11 mouse cellular contexts compared by ENCODE assay signal in the genomic region with DNA sequence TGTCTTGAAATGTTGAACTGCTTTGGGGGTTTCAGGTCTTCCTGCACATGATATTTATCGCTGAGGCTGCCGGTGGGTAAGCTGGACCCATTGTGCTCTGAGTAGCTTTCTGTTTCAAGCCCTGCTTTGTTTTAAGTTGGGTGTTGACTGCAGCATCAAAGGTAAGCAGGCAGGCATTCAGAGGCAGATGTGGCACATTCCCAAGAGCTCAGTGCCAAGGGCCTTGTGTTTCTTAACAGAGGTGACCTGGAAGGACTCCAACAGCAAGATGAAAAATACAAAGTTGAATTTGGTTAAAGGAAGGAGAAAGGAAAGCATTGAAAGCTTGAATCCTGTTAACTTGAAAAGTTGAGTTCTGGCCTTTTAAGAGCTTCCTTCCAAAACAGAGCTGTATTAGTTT.
DNase-seq lines count a peak whose midpoint lies in the region; ATAC-seq and TF ChIP-seq lines count a peak whose summit lies in the region.
"Had no signal": no experiment of that assay in that cellular context is flagged by ENCODE, and none has a peak within 500 bp of the region (broad histone marks: within the 10 kb centered on the region; RNA-seq: fewer than 3 reads in every experiment).

No protein-coding gene starts in this region.

- TF ChIP-seq CTCF in kidney, adult 2 months (conservative IDR thresholded peaks at IDR 0.05; ENCODE audit: insufficient read depth, insufficient read length, low read depth, low read length), result no peak
- TF ChIP-seq CTCF in ES-Bruce4 (IDR thresholded peaks at IDR 0.05; ENCODE audit: low read depth, low read length), result no peak

- peak; percentile 65 for DNase-seq in kidney, adult 2 months
- DNase-seq in ZHBTc4 (ENCODE audit: low read depth, low spot score), result peak; percentile 6
- peak; percentile 34 to 46 for DNase-seq in kidney, postnatal 25 days
- no peak for DNase-seq in cerebellum, postnatal 25 days

- H3K9me3 ChIP-seq in kidney, embryonic 14.5 days (ENCODE audit: control insufficient read depth, low read length), result no peaks in the 10 kb centered on the region
- peaks cover 13% of the 10 kb centered on the region for H3K9me3 ChIP-seq in ES-Bruce4 (replicated peaks; ENCODE audit: control insufficient read depth, insufficient read depth, low read length, poor library complexity, severe bottlenecking)
- no peaks in the 10 kb centered on the region for H3K9me3 ChIP-seq in intestine, embryonic 15.5 days
- H3K9me3 ChIP-seq: megakaryocyte, embryonic 14.5 days; neural tube, embryonic 12.5 days had no signal

- H3K27me3 ChIP-seq in kidney, adult 2 months (replicated peaks; ENCODE audit: control insufficient read depth, insufficient read depth, low read length), result no peaks in the 10 kb centered on the region
- H3K27me3 ChIP-seq in kidney, embryonic 14.5 days (ENCODE audit: control insufficient read depth, insufficient read depth, low read length), result no peaks in the 10 kb centered on the region
- no peaks in the 10 kb centered on the region for H3K27me3 ChIP-seq in ES-Bruce4 (ENCODE audit: control insufficient read depth, insufficient read depth, low read length, poor library complexity, severe bottlenecking)
- no peaks in the 10 kb centered on the region for H3K27me3 ChIP-seq in intestine, embryonic 15.5 days (replicated peaks)
- H3K27me3 ChIP-seq: megakaryocyte, embryonic 14.5 days; neural tube, embryonic 12.5 days had no signal

- no peak overlapping the region for H3K9ac ChIP-seq in kidney, embryonic 14.5 days (ENCODE audit: low read depth, low read length)
- H3K9ac ChIP-seq in ES-Bruce4 (ENCODE audit: low read depth, poor library complexity, severe bottlenecking), result no peak overlapping the region
- H3K9ac ChIP-seq in intestine, embryonic 15.5 days, result no peak overlapping the region
- H3K9ac ChIP-seq: neural tube, embryonic 12.5 days had no signal

- 57% methylated on average over 2 of the region's 2 CpGs for WGBS in kidney, adult 2 months
- 75% methylated on average over 2 of the region's 2 CpGs for WGBS in kidney, embryonic 14.5 days
- WGBS in intestine, embryonic 15.5 days, result 46% methylated on average over 2 of the region's 2 CpGs

- no peak overlapping the region for H3K4me3 ChIP-seq in kidney, adult 2 months (ENCODE audit: insufficient read depth, low read depth, low read length)
- H3K4me3 ChIP-seq in kidney, embryonic 14.5 days (ENCODE audit: low read length), result no peak overlapping the region
- no peak overlapping the region for H3K4me3 ChIP-seq in ES-Bruce4 (ENCODE audit: low read depth, low read length)
- no peak overlapping the region for H3K4me3 ChIP-seq in intestine, embryonic 15.5 days (replicated peaks)
- H3K4me3 ChIP-seq: megakaryocyte, embryonic 14.5 days; neural tube, embryonic 12.5 days had no signal

- H3K27ac ChIP-seq in kidney, adult 2 months (ENCODE audit: insufficient read depth, low read depth, low read length), result no peak overlapping the region
- H3K27ac ChIP-seq in kidney, embryonic 14.5 days (ENCODE audit: low read depth, low read length), result no peak overlapping the region
- no peak overlapping the region for H3K27ac ChIP-seq in ES-Bruce4 (ENCODE audit: insufficient read depth, low read length)
- H3K27ac ChIP-seq in intestine, embryonic 15.5 days, result no peak overlapping the region
- H3K27ac ChIP-seq: kidney, postnatal 0 days; neural tube, embryonic 12.5 days had no signal

- ATAC-seq in kidney, embryonic 14.5 days (ENCODE audit: low FRiP score, low TSS enrichment), result no peak
- ATAC-seq in intestine, embryonic 15.5 days, result no peak

- H3K4me1 ChIP-seq in kidney, adult 2 months (ENCODE audit: control insufficient read depth, insufficient read depth, low read length), result no peaks in the 10 kb centered on the region
- no peaks in the 10 kb centered on the region for H3K4me1 ChIP-seq in kidney, embryonic 14.5 days (ENCODE audit: control insufficient read depth, insufficient read depth, low read length)
- no peaks in the 10 kb centered on the region for H3K4me1 ChIP-seq in ES-Bruce4 (ENCODE audit: control insufficient read depth, insufficient read depth, low read length)
- H3K4me1 ChIP-seq in intestine, embryonic 15.5 days (replicated peaks), result no peaks in the 10 kb centered on the region
- H3K4me1 ChIP-seq: megakaryocyte, embryonic 14.5 days; neural tube, embryonic 12.5 days had no signal

- H3K4me2 ChIP-seq in kidney, embryonic 14.5 days (replicated peaks; ENCODE audit: low read depth, low read length), result no peak overlapping the region
- no peak overlapping the region for H3K4me2 ChIP-seq in intestine, embryonic 15.5 days (replicated peaks)
- H3K4me2 ChIP-seq: neural tube, embryonic 12.5 days had no signal

- TF ChIP-seq EP300 in ES-Bruce4 (IDR thresholded peaks at IDR 0.05; ENCODE audit: insufficient read depth, low read depth, low read length), result peak; percentile 41; the same call in 1 of the 2 replicates

- no peaks in the 10 kb centered on the region for H3K36me3 ChIP-seq in kidney, adult 2 months (ENCODE audit: control insufficient read depth, insufficient read depth, low read length)
- H3K36me3 ChIP-seq in kidney, embryonic 14.5 days (ENCODE audit: control insufficient read depth, insufficient read depth, low read length), result no peaks in the 10 kb centered on the region
- no peaks in the 10 kb centered on the region for H3K36me3 ChIP-seq in ES-Bruce4 (ENCODE audit: control insufficient read depth, insufficient read depth, low read length, poor library complexity, severe bottlenecking)
- no peaks in the 10 kb centered on the region for H3K36me3 ChIP-seq in intestine, embryonic 15.5 days
- H3K36me3 ChIP-seq: G1E; neural tube, embryonic 12.5 days had no signal

- TF ChIP-seq POLR2A in kidney, adult 2 months (IDR thresholded peaks at IDR 0.05; ENCODE audit: low read depth, low read length), result no peak
- TF ChIP-seq POLR2A in ES-Bruce4 (IDR thresholded peaks at IDR 0.05; ENCODE audit: insufficient read depth, low read length), result no peak

Comparison
In these comparisons a context has a peak if more than half of its experiments do, and no peak if none do; other contexts are left out.
1. DNase-seq: peak in kidney, adult 2 months (single experiment), ZHBTc4 (single experiment) and kidney, postnatal 25 days (2 of 2); none in cerebellum, postnatal 25 days (0 of 2).